ENCODE assay signal across 10 mouse cellular contexts in the genomic region with DNA sequence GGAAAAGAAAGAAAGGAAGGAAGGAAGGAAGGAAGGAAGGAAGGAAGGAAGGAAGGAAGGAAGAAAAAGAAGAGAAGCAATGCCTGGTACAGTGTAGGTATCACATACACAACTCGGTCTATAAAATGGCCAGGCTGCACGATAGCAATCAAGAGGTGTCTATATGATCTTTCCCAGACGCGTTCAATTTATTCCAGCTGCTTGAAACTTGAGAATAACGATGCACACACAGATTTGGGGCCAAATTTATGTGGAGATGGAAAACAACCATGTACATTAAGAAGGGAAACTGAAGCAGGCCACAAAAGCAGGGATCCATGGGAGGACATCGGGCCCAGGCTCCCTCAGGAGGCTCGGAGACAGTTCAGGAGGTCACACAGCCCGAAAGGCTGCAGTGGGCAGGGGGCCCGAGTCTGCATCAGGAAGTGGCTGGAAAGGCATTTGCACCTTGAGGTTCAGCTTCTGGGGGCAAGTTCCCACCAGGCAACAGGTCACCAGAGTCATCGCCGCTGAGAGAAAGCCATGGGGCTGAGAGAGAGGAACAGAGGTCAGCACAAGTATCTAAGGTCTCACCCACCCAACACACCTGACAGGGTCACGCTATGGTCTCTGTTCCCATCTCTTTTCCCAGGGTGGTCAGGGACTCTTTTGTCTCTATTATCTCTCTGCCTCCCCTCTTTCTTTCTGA. TPM values are rescaled to one million over a fixed set of nuclear protein-coding genes. Genes with fewer than 3 reads are reported as not detected.
DNase-seq lines count a peak whose midpoint lies in the region; ATAC-seq and TF ChIP-seq lines count a peak whose summit lies in the region.
"Had no signal": no experiment of that assay in that cellular context is flagged by ENCODE, and none has a peak within 500 bp of the region (broad histone marks: within the 10 kb centered on the region; RNA-seq: fewer than 3 reads in every experiment).

No protein-coding gene starts in this region.

- H3K36me3 ChIP-seq in liver, embryonic 11.5 days (ENCODE audit: control insufficient read depth, insufficient read depth, low read length): no peaks in the 10 kb centered on the region; the same call in 1 of the 2 replicates
- H3K36me3 ChIP-seq in liver, postnatal 0 days (replicated peaks; ENCODE audit: insufficient read depth, low read length): no peaks in the 10 kb centered on the region; the same call in 1 of the 2 replicates
- no peaks in the 10 kb centered on the region; the same call in 1 of the 2 replicates for H3K36me3 ChIP-seq in embryonic facial prominence, embryonic 11.5 days (replicated peaks; ENCODE audit: control insufficient read depth, insufficient read depth, low read depth, low read length)
- H3K36me3 ChIP-seq in limb, embryonic 13.5 days: peaks cover 27% of the 10 kb centered on the region

- H3K27ac ChIP-seq in gastrocnemius, adult 2 months: peak overlapping the region; percentile 46; the same call in 1 of the 2 replicates
- peak overlapping the region; percentile 63 for H3K27ac ChIP-seq in liver, embryonic 11.5 days (ENCODE audit: low read depth, low read length)
- H3K27ac ChIP-seq in liver, postnatal 0 days (ENCODE audit: low read depth): no peak overlapping the region
- H3K27ac ChIP-seq in embryonic facial prominence, embryonic 11.5 days (replicated peaks; ENCODE audit: low read depth, low read length): peak overlapping the region; percentile 85
- H3K27ac ChIP-seq in limb, embryonic 13.5 days: peak overlapping the region; percentile 96
- H3K27ac ChIP-seq: hindbrain, embryonic 14.5 days had no signal

- no peak overlapping the region for H3K4me3 ChIP-seq in gastrocnemius, adult 2 months
- peak overlapping the region; percentile 14 for H3K4me3 ChIP-seq in liver, embryonic 11.5 days (ENCODE audit: low read depth, low read length)
- no peak overlapping the region for H3K4me3 ChIP-seq in liver, postnatal 0 days (ENCODE audit: low read depth, low read length)
- no peak overlapping the region for H3K4me3 ChIP-seq in embryonic facial prominence, embryonic 11.5 days (ENCODE audit: low read depth, low read length)
- H3K4me3 ChIP-seq in limb, embryonic 13.5 days: peak overlapping the region; percentile 13; the same call in 1 of the 2 replicates

- 34% methylated on average over 12 of the region's 12 CpGs for WGBS in liver, embryonic 11.5 days
- 56% methylated on average over 12 of the region's 12 CpGs for WGBS in liver, postnatal 0 days (ENCODE audit: insufficient replicate concordance)
- 34% methylated on average over 12 of the region's 12 CpGs for WGBS in embryonic facial prominence, embryonic 11.5 days
- WGBS in limb, embryonic 13.5 days: 17% methylated on average over 12 of the region's 12 CpGs

- no peak for DNase-seq in gastrocnemius, adult 2 months
- no peak for DNase-seq in gastrocnemius, adult 8-10 months (ENCODE audit: low spot score in 2 of 2)
- no peak for DNase-seq in liver, embryonic 11.5 days (ENCODE audit: low spot score)
- DNase-seq in liver, postnatal 0 days: no peak
- DNase-seq in embryonic facial prominence, embryonic 11.5 days (ENCODE audit: low spot score): peak; percentile 76
- no peak for DNase-seq in T-cell, adult 2 months (ENCODE audit: low spot score)
- DNase-seq in left cerebral cortex, postnatal 10 days (ENCODE audit: extremely low spot score in 1 of 2, low spot score in 2 of 2): no peak
- DNase-seq: thymus, adult 2 months had no signal

- 0 out of 2 replicates have a peak overlapping the region, but pooled peaks have one; percentile 37 for H3K9ac ChIP-seq in liver, embryonic 11.5 days (ENCODE audit: low read depth, low read length)
- no peak overlapping the region for H3K9ac ChIP-seq in liver, postnatal 0 days (replicated peaks)
- H3K9ac ChIP-seq in embryonic facial prominence, embryonic 11.5 days (replicated peaks; ENCODE audit: low read length): peak overlapping the region; percentile 28; the same call in 1 of the 2 replicates
- no peak overlapping the region for H3K9ac ChIP-seq in limb, embryonic 13.5 days
- H3K9ac ChIP-seq: hindbrain, embryonic 14.5 days had no signal

- no peak for TF ChIP-seq EP300 in liver, postnatal 0 days (IDR thresholded peaks at IDR 0.05; ENCODE audit: low read depth)

- peak overlapping the region; percentile 70 for H3K4me2 ChIP-seq in liver, embryonic 11.5 days
- H3K4me2 ChIP-seq in liver, postnatal 0 days (ENCODE audit: low read depth, low read length): no peak overlapping the region
- H3K4me2 ChIP-seq in embryonic facial prominence, embryonic 11.5 days (ENCODE audit: low read depth, low read length): peak overlapping the region; percentile 13
- peak overlapping the region; percentile 74 for H3K4me2 ChIP-seq in limb, embryonic 13.5 days (replicated peaks)

- H3K27me3 ChIP-seq in liver, embryonic 11.5 days (replicated peaks; ENCODE audit: control insufficient read depth, insufficient read depth, low read length): no peaks in the 10 kb centered on the region
- no peaks in the 10 kb centered on the region for H3K27me3 ChIP-seq in liver, postnatal 0 days (ENCODE audit: insufficient read depth, low read length)
- no peaks in the 10 kb centered on the region for H3K27me3 ChIP-seq in embryonic facial prominence, embryonic 11.5 days (ENCODE audit: control insufficient read depth, insufficient read depth, low read length)
- no peaks in the 10 kb centered on the region for H3K27me3 ChIP-seq in limb, embryonic 13.5 days

- intact Hi-C loops in gastrocnemius, adult 2 months (cut with DNase I): no loop called here
- intact Hi-C loops in left cerebral cortex, postnatal 10 days (cut with DNase I): no loop called here

- peaks cover 23% of the 10 kb centered on the region for H3K4me1 ChIP-seq in liver, embryonic 11.5 days (replicated peaks; ENCODE audit: control insufficient read depth, insufficient read depth, low read length)
- peaks cover 12% of the 10 kb centered on the region; the same call in 1 of the 2 replicates for H3K4me1 ChIP-seq in liver, postnatal 0 days (ENCODE audit: insufficient read depth)
- H3K4me1 ChIP-seq in embryonic facial prominence, embryonic 11.5 days (ENCODE audit: control insufficient read depth, insufficient read depth, low read length): no peaks in the 10 kb centered on the region
- peaks cover 40% of the 10 kb centered on the region for H3K4me1 ChIP-seq in limb, embryonic 13.5 days

- H3K9me3 ChIP-seq in liver, embryonic 11.5 days (ENCODE audit: control insufficient read depth, low read length): no peaks in the 10 kb centered on the region
- H3K9me3 ChIP-seq in liver, postnatal 0 days (ENCODE audit: low read length): no peaks in the 10 kb centered on the region
- no peaks in the 10 kb centered on the region for H3K9me3 ChIP-seq in embryonic facial prominence, embryonic 11.5 days (replicated peaks; ENCODE audit: control insufficient read depth, low read length)
- H3K9me3 ChIP-seq in limb, embryonic 13.5 days: no peaks in the 10 kb centered on the region

- no peak for ATAC-seq in liver, embryonic 11.5 days (replicated peaks; ENCODE audit: low FRiP score)
- ATAC-seq in liver, postnatal 0 days: no peak
- ATAC-seq in embryonic facial prominence, embryonic 11.5 days (replicated peaks; ENCODE audit: insufficient number of reproducible peaks, low FRiP score, low TSS enrichment, low read depth): no peak
- ATAC-seq in limb, embryonic 13.5 days (ENCODE audit: low FRiP score, low read depth): no peak

- no peak for TF ChIP-seq CTCF in gastrocnemius, adult 2 months (IDR thresholded peaks at IDR 0.05)
- TF ChIP-seq CTCF in liver, postnatal 0 days (IDR thresholded peaks at IDR 0.05; ENCODE audit: low read depth): no peak

RNA-seq across cellular contexts. Expression of gene Rcn3, which starts 1.0 kb away (rescaled TPM):
- 10 to 100 TPM in 1 of 2 experiments, 1 to 10 TPM in 1; 7.2 to 20.2 TPM for total RNA-seq in gastrocnemius, adult 2 months (2021)
- total RNA-seq in gastrocnemius, adult 8-10 months (2022): 10 to 100 TPM in 1 of 4 experiments, 1 to 10 TPM in 3; 4.1 to 10.2 (median 7.5) TPM
- polyA plus RNA-seq in liver, embryonic 11.5 days (2014; fragmentation: Nextera tagmentation; extraction: Ambion mirVana): 146 and 163 TPM in 2 replicates
- 17.1 and 17.9 TPM in 2 replicates for polyA plus RNA-seq in liver, postnatal 0 days (2015; fragmentation: Nextera tagmentation; extraction: Ambion mirVana)
- 221 and 234 TPM in 2 replicates for polyA plus RNA-seq in embryonic facial prominence, embryonic 11.5 days (2014; fragmentation: Nextera tagmentation; extraction: Ambion mirVana)
- 462 and 483 TPM in 2 replicates for polyA plus RNA-seq in limb, embryonic 13.5 days (2015; fragmentation: Nextera tagmentation; extraction: Ambion mirVana)
- 1 to 10 TPM; 6.4 to 7.5 TPM for total RNA-seq in left cerebral cortex, postnatal 10 days (2021)

RNA-seq across cellular contexts. Expression of gene Fcgrt, which starts 10.7 kb away (rescaled TPM):
- total RNA-seq in gastrocnemius, adult 2 months (2021): 10 to 100 TPM; 33.6 to 38.5 TPM
- total RNA-seq in gastrocnemius, adult 8-10 months (2022): 10 to 100 TPM; 23.8 to 37.0 (median 30.0) TPM
- polyA plus RNA-seq in liver, embryonic 11.5 days (2014; fragmentation: Nextera tagmentation; extraction: Ambion mirVana): 33.2 and 33.8 TPM in 2 replicates
- 150 and 154 TPM in 2 replicates for polyA plus RNA-seq in liver, postnatal 0 days (2015; fragmentation: Nextera tagmentation; extraction: Ambion mirVana)
- 12.6 TPM in 2 replicates for polyA plus RNA-seq in embryonic facial prominence, embryonic 11.5 days (2014; fragmentation: Nextera tagmentation; extraction: Ambion mirVana)
- 44.0 and 45.4 TPM in 2 replicates for polyA plus RNA-seq in limb, embryonic 13.5 days (2015; fragmentation: Nextera tagmentation; extraction: Ambion mirVana)
- 10 to 100 TPM; 16.5 to 18.7 TPM for total RNA-seq in left cerebral cortex, postnatal 10 days (2021)

RNA-seq across cellular contexts. Expression of gene Prrg2, which starts 30.5 kb away (rescaled TPM):
- 10 to 100 TPM in 1 of 2 experiments, 1 to 10 TPM in 1; 8.1 to 11.0 TPM for total RNA-seq in gastrocnemius, adult 2 months (2021)
- 10 to 100 TPM in 2 of 4 experiments, 1 to 10 TPM in 2; 7.2 to 13.3 (median 10.6) TPM for total RNA-seq in gastrocnemius, adult 8-10 months (2022)
- polyA plus RNA-seq in liver, embryonic 11.5 days (2014; fragmentation: Nextera tagmentation; extraction: Ambion mirVana): 12.0 and 12.4 TPM in 2 replicates
- 19.7 and 20.4 TPM in 2 replicates for polyA plus RNA-seq in liver, postnatal 0 days (2015; fragmentation: Nextera tagmentation; extraction: Ambion mirVana)
- 17.9 and 20.3 TPM in 2 replicates for polyA plus RNA-seq in embryonic facial prominence, embryonic 11.5 days (2014; fragmentation: Nextera tagmentation; extraction: Ambion mirVana)
- 22.3 and 24.5 TPM in 2 replicates for polyA plus RNA-seq in limb, embryonic 13.5 days (2015; fragmentation: Nextera tagmentation; extraction: Ambion mirVana)
- total RNA-seq in left cerebral cortex, postnatal 10 days (2021): 1 to 10 TPM; 5.3 to 9.0 TPM

RNA-seq across cellular contexts. Expression of gene Nosip, which starts 30.7 kb away (rescaled TPM):
- total RNA-seq in gastrocnemius, adult 2 months (2021): 10 to 100 TPM; 30.2 to 32.9 TPM
- 10 to 100 TPM; 24.5 to 31.0 (median 28.2) TPM for total RNA-seq in gastrocnemius, adult 8-10 months (2022)
- polyA plus RNA-seq in liver, embryonic 11.5 days (2014; fragmentation: Nextera tagmentation; extraction: Ambion mirVana): 60.9 and 63.0 TPM in 2 replicates
- 22.2 and 22.6 TPM in 2 replicates for polyA plus RNA-seq in liver, postnatal 0 days (2015; fragmentation: Nextera tagmentation; extraction: Ambion mirVana)
- polyA plus RNA-seq in embryonic facial prominence, embryonic 11.5 days (2014; fragmentation: Nextera tagmentation; extraction: Ambion mirVana): 59.2 and 63.8 TPM in 2 replicates
- polyA plus RNA-seq in limb, embryonic 13.5 days (2015; fragmentation: Nextera tagmentation; extraction: Ambion mirVana): 71.2 and 71.4 TPM in 2 replicates
- total RNA-seq in left cerebral cortex, postnatal 10 days (2021): 10 to 100 TPM; 50.1 to 52.3 TPM

RNA-seq across cellular contexts. Expression of gene Rps11, which starts 31.3 kb away (rescaled TPM):
- total RNA-seq in gastrocnemius, adult 2 months (2021): 100 to 1,000 TPM; 457 to 518 TPM
- total RNA-seq in gastrocnemius, adult 8-10 months (2022): 100 to 1,000 TPM; 471 to 554 (median 519) TPM
- polyA plus RNA-seq in liver, embryonic 11.5 days (2014; fragmentation: Nextera tagmentation; extraction: Ambion mirVana): 2,085 and 2,209 TPM in 2 replicates
- 681 and 696 TPM in 2 replicates for polyA plus RNA-seq in liver, postnatal 0 days (2015; fragmentation: Nextera tagmentation; extraction: Ambion mirVana)
- 1,561 and 1,602 TPM in 2 replicates for polyA plus RNA-seq in embryonic facial prominence, embryonic 11.5 days (2014; fragmentation: Nextera tagmentation; extraction: Ambion mirVana)
- 1,512 and 1,535 TPM in 2 replicates for polyA plus RNA-seq in limb, embryonic 13.5 days (2015; fragmentation: Nextera tagmentation; extraction: Ambion mirVana)
- total RNA-seq in left cerebral cortex, postnatal 10 days (2021): 100 to 1,000 TPM; 482 to 530 TPM

Comparison
In these comparisons a context has a peak if more than half of its experiments do, and no peak if none do; other contexts are left out.
1. H3K4me3 ChIP-seq: peak in liver, embryonic 11.5 days (single experiment) and limb, embryonic 13.5 days (single experiment); none in gastrocnemius, adult 2 months (single experiment), liver, postnatal 0 days (single experiment) and embryonic facial prominence, embryonic 11.5 days (single experiment).
2. H3K9ac ChIP-seq: peak in liver, embryonic 11.5 days (single experiment) and embryonic facial prominence, embryonic 11.5 days (single experiment); none in liver, postnatal 0 days (single experiment) and limb, embryonic 13.5 days (single experiment).